Mouse (Mus musculus) spleen, adult 12 weeks (tissue): ENCODE data around the gene Ptafr.
"Not testable (repeated sequence)": the region's sequence is repeated elsewhere in the genome, so short reads cannot be mapped to it uniquely, and the experiment has no call there.

Source experiments
- DNase-seq: peaks from one replicate; pipeline ENCODE4 v3.0.0; 2022; ENCODE audit warnings: low spot score

Ptafr gene

GRCm38 (mm10) chr4:132555550-132555949 lies 8.3 kb upstream of the Ptafr start:
- DNase-seq = not testable (repeated sequence)

GRCm38 (mm10) chr4:132563261-132563660 lies 606 bp upstream of the Ptafr start:
- no peak for DNase-seq

- DNase-seq = no peak
Observed at GRCm38 (mm10) chr4:132565089-132565747, 1.4 kb downstream of the Ptafr start.

DNA sequence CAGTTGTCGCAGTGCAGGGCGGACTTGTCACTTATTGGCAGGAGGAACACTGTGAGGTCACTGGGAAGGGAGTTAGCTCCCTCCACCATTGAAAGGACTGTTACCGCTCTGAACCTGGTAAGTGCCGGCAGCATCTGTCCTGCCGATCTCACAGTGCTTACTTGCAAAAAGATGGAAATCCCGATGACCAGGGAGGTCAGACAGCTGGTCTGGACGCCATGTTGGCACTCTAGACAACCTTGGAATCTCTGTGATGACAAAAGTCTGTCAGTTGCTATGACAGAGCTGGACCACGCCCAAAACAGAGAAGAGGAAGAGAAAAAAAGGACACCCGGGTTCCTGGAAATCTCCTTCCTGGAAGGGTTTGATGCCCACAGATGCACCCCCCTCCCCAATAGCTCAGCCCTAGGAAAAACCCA lies 3.5 kb downstream of the Ptafr start:
- DNase-seq = no peak

GRCm38 (mm10) chr4:132569115-132569514 lies 5.2 kb downstream of the Ptafr start:
- no peak for DNase-seq

- no peak for DNase-seq
Observed at GRCm38 (mm10) chr4:132571190-132571589, 7.3 kb downstream of the Ptafr start.

DNA sequence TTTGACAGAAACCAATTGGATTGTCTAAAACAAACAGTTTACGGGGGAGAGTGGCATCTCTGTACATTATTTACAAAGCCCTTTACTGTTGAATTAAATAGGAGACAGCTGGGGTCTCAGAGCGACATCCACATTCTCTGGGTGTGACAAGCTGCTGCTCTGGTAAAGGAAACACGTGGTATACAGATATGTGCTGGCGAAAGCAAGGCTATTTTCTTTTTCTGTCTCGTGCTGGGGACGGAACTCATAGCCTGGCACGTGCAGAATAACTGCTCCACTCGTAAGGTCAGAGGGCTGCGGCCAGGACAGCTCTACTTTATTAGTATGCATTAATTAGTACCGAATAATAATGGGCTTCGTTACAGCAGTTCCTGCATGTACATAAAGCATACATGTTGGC lies 9.5 kb downstream of the Ptafr start:
- no peak for DNase-seq

DNA sequence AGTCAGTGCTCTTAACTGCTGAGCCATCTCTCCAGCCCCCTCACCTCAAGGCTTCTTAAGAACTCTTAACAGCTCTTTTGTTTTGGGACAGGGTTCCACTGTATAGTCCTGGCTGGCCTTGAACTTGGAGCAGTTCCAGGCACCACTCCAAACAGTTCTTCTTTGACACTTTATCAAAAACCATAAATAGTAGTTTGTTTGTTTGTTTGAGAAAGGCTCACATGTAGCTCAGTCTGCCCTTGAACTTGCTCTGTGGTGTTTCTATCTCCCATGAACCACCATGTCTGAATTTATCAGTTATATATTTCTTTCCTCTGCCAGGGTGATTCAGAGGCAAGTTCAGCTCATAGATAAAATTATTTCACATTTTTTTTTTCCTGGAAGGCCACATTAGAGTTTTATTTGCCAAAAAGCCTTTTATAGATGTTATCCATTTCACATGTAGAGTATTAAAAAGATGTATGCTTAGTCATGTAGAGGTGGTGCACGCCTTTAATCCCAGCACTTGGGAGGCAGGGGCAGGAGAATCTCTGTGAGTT lies 11.0 kb downstream of the Ptafr start:
- DNase-seq = no peak

- no peak for DNase-seq
Observed at GRCm38 (mm10) chr4:132583781-132584180, 19.9 kb downstream of the Ptafr start.

DNA sequence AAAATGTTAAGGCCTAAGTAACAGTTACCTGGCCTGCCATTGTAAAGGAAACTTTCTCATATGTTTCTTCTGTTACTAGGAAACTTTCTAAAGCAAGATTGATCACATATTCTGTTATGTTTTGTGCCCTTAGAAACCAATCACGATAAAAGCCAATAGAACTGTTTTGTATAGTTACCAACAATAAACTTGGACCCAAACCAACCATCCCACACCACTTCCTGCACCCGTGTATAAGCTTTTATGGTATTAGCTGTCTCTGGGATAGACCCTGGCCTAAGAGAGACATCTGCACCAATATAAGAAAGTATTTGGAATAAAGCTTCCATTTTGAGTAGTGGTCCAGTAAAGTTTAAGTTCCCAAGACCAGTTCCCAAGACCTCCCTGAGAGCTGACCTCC lies 21.1 kb downstream of the Ptafr start:
- DNase-seq = no peak

DNA sequence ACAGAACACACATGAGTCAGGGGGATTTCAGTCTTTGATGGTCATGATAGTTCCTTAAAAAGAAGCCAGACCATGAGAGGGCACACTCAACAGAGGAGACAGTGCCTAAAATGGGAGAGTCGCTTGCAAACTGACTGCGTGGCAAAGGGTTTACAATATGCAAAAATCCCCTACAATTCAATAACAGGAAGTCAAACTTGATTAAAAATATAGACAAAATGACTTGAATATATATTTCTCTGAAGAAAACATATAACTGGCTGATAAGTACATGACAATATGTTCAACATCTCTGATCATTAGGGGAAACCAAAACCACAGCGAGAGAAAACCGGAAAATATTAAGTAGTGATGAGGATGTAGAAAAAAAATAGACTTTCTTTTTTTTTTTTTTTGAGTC lies 22.4 kb downstream of the Ptafr start:
- DNase-seq = no peak

GRCm38 (mm10) chr4:132588512-132588911 lies 24.6 kb downstream of the Ptafr start:
- DNase-seq = no peak

DNA sequence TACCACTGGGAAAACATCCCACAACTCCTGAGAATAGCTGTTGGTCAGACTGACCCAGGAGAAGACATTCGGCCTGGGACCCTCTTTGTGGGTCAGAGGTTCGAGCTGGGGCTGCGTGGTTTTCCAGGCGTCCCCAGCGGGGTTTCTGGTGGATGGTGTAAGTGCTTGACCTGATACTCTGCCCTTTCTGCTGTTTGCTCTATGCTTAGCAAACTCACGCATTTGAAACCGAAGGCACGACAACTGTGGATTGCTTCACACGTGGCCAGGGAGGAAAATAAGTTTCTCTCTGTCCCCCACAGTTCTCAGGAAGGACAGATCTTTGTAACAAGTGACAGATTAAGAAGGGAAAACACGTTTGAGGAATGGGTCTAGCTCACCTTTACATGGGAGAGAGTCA lies 26.8 kb downstream of the Ptafr start:
- no peak for DNase-seq

DNA sequence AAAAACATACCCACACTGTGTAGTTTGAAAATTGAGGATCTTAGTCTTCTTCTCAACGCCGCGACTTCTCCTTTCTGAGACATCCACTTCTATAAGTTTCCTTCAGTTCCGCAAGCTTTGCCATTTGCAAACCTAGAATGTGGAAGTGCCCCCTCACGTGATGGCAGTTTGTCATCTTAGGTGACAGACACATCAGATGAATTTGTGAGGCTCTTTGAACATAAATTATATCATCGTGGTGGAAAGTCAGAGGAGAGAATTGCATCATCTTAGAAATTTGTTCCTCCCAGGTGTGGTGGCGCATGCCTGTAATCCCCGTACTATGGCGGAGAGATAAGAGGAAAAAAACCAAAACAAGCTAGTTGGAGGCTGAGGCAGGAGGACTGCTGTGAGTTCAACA lies 29.1 kb downstream of the Ptafr start:
- DNase-seq = peak; percentile 50

DNA sequence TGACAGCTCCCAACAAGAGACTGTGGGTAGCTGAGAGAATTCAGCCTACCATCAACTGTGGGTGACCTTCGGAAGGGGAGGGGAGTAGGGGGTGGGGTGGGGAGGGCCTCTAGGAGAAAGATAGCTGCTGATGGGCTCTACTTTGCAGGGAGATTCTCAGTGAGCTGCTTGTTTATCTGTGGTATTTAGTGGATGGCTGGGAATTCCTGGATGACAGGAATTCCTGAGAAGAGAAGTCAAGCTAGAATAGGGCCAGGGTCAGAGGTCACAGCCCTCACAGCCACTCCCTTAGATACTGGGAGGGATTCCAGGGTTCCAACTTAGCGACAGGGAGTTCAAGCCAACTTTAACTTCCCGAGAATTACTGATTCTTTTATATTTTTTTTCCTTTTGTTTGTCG lies 30.3 kb downstream of the Ptafr start:
- DNase-seq = no peak

GRCm38 (mm10) chr4:132598861-132599260 lies 35.0 kb downstream of the Ptafr start:
- no peak for DNase-seq

DNA sequence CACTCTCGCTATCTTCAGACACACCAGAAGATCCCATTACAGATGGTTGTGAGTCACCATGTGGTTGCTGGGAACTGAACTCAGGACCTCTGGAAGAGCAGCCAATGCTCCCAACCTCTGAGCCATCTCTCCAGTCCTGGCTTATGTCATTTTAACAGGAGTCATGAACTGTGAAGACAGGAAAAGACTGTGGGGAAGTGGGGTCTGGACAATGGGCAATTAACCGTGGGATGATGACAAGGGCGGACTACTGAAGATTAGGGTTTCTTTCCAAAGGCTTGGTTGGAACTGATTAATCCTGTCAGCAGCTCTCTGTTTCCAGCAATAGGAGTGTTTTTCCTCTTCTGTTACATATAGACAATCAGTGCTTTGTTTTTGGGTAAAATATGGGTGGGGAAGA lies 35.9 kb downstream of the Ptafr start:
- no peak for DNase-seq

DNA sequence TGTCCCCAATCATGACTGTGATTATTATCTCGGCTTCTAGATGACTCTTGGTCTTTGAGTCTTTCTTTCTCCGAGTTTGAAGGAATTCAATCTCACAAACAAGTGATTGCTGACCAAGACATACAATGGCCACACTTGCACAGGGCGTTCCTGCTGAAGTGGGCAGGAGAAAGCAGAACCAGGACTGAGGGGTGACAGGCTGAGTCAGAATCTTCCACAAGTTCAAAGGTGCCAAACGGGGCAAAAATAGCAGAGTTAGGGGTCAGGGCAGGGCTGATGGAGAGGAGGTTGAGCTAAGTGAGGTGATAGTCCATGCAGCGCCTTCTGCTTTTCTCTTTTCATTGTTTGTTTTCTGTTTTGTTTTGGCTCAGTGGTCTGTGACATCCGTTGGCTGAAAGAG lies 36.6 kb downstream of the Ptafr start:
- DNase-seq = no peak

- not testable (repeated sequence) for DNase-seq
Observed at GRCm38 (mm10) chr4:132601242-132601641, 37.4 kb downstream of the Ptafr start.

GRCm38 (mm10) chr4:132603468-132603867 lies 39.6 kb downstream of the Ptafr start:
- DNase-seq = no peak

- no peak for DNase-seq
Observed at GRCm38 (mm10) chr4:132605816-132606215, 41.9 kb downstream of the Ptafr start.

DNA sequence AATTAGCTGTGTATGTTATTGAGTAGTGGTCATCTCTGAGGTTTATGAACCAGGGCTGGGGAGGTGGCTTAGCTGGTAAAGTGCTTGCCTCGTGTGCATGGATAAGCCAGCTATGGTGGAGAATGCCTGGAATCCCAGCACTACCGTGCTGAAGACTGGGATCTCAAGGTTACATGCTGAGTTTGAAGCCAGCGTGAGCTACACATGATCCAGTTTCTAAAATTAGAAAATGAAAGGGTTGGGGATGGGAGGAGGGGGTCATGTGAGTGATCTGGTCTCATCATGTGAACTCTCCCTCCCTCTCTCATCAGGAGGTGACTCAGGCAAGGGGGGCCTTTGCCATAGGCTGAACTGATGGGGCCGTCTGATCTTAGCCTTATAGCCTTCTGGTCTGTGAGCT lies 44.3 kb downstream of the Ptafr start:
- no peak for DNase-seq

DNA sequence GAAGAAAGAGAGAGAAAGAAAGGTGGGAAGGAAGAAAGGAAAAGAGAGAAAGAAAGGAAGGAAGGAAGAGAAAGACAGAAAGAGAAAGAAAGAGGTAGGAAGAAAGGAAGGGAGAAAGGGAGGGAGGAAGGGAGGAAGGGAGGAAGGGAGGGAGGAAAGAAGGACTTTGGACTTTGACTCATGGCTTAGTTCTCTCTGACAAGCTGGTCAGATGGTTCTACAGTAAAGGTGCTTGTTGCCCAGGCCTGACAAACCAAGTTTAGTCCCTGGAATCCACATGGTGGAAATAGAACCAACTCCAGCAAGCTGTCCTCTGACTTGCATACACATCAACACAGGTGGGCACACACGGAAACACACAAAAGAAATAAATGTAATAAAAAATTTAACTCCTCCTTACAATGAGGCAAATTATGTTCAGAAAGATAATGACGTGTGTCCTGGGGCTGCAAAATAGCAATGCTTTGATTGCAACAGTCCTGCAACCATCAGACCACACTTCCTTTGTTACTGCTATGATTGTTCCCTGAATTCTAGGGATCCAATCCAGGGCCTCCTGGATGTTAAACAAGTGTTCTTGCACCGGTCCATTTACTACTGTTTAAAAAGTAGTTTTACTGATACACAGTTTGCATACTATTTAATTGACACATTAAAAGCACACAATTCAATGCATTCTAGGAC lies 46.6 kb downstream of the Ptafr start:
- no peak for DNase-seq

GRCm38 (mm10) chr4:132611320-132611719 lies 47.5 kb downstream of the Ptafr start:
- DNase-seq = no peak
